Mouse (Mus musculus): ENCODE measurements around the gene Glcci1.
"Not testable (repeated sequence)": the region's sequence is repeated elsewhere in the genome, so short reads cannot be mapped to it uniquely, and the experiment has no call there.

The Glcci1 gene

DNA sequence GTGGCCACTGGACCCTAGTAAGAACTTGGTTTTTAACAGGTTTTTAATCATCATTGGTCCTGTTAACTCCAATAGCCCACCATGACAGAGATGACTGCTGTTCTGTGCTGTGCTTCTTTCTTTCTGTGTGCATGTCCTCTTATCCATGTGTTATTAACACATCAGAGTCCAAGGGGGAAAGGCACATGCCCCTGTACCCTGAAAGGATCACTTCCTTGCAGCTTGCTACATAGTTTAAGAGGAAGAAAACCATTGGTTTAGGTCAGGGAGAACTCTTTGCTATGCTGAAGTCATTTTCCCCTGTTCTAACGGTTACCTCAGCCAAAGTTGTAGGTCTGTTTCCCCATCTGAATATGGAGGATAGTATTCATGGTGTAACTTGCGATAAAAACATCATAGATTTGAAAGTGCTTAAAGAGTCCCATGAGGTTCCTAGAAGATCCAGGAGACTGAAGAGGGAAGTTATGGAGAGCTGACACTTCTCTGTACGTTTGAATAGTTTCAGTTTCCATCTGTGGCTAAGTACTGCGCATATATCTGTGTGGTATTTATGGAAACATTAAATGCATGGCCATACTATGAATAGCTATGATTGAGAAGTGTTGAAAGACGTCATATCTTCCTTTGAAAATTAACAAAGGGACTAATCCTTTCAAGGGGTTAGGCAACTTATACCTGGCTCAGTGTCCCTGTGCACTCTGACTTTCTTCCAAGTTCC lies 14.1 kb upstream of the Glcci1 start:
- no peak for DNase-seq (ENCODE audit: low spot score in 2 of 2)

DNA sequence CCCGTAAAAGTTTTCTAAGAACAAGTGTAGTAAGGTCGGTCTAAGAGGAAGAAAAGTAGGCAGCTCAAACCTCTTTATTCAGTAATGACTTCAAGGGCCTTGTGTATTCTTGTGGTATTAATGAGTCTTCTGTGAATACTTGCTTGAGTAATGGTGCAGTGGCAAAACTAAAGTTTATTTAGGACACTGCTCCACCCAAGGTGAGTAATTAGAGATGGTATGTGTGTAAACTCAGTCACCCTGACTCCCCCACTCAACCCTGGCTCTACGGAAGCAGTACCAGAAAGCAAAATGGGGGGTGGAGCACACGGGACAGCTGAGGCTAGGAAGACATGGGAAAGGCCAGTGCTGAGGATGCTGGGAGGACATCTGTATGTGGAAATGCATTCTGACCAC lies 13.6 kb upstream of the Glcci1 start:
- DNase-seq (ENCODE audit: low spot score in 2 of 2) = no peak

DNA sequence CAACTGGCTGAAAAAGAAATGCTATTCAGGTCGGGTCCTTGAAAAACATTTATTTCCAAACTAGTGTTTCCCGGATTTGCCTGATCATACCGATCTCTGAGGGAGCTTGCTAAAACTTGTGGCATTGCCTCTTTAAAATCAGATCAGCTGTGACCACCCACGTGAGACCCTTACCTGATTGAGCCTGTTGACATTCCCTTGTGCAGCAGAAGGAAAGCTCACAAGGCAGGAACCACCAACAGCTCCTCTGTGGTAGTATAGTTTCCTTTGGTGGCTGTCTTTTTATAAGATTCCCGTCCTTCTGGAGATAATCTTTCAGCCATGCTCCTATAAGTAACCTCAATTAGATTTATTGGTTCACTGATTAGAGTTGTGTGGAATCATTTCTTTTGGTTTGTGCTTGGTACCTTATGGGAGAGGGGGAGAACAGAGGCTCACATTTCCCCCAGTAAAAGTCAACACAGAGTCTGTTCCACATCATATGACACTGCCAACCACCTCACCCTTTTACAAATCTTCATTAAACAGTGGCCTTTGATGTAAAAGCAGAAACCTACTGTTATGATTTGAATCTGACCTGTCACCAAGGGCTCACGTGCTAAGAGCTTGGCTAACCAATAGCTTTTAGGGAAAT lies 12.0 kb upstream of the Glcci1 start:
- no peak for DNase-seq (ENCODE audit: low spot score in 2 of 2)

DNA sequence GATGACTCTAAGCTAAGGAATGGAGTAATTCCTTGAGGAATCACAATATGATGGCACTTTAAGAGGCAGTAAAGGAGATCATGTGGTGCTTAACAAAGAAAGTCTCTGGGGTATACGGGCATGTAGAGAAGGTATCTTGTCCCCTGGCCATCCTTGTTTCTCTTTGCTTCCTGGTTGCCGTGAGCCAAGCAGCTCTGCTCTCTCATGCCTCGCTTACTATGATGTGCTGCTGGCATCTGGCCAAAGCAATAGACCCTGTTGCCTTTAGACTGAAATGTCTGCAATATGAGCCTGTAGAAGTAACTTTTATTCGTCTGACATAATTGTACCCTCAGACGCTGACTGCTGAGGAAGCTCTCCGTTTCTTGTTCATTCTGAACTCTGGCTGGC lies 11.5 kb upstream of the Glcci1 start:
- no peak for DNase-seq (ENCODE audit: low spot score in 2 of 2)

DNA sequence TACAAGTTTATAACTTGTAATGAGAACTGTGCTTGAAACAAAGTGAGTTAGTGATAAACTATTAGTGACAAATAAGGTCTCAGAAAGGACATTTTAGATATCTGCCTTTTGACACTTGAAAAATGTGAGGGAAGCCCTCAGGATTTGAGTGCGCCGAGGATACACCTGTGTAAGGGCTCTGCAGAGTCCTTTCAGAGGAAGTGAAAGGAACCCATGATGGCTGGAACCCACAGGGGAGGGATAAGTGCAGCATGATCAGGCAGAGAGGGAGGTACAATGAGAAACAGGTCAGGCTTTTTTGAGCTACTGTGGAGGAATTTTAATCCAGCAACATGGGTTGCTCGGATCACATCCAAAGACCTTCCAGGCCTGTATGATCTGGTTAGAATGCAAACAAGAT lies 10.4 kb upstream of the Glcci1 start:
- no peak for DNase-seq (ENCODE audit: low spot score in 2 of 2)

DNA sequence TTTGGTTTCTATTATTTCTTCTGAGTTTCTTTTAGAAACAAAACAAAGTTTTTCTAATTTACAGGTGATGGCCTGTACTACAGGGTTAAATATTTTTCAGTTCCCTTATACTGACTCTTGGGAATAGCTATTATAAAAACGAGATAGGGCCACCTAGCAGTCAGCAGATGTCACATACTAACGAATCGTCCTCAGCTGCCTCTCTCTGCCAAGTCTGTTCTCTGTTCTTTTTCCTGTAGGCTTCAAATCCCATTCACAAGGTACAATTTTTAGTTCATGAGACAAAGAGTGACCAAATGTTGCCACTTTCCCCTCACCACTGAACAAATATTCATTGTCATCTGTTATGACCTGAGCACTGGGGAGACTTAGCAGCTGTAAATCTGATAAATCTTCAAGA lies 5.4 kb upstream of the Glcci1 start:
- DNase-seq (ENCODE audit: low spot score in 2 of 2) = no peak

DNA sequence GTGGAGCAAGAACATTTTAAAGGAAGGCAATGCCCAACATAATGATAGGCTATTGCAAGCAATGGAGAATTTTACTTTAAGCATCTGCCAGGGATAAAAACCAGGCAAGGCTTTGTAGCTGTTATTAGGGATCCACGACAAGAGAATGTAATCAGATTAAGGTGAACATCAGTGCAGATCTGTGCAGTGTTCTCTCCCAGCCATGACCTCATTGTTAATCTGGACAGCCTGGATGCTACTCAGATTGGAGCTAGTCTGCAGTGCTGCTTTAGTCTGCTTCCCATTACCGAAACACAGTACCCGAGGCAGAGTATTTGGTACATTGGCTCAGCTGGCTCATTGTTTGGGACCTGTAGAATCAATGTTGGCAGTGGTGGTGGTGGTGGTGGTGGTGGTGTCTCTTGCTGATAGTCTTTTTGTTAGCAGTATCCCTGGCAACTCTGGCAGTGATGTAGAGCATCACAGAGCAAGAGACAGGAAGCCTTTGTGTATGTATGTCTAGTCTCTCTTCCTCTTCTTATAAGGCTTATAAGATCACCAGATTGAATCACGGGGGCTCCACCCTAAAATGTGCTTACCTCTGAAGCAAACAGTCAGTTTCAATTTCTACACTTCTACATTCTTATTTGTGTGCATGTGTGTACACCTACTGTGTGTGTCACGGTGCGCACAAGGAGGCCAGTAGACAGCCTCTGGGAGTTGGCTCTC lies 4.7 kb upstream of the Glcci1 start:
- DNase-seq (ENCODE audit: low spot score in 2 of 2) = no peak

DNA sequence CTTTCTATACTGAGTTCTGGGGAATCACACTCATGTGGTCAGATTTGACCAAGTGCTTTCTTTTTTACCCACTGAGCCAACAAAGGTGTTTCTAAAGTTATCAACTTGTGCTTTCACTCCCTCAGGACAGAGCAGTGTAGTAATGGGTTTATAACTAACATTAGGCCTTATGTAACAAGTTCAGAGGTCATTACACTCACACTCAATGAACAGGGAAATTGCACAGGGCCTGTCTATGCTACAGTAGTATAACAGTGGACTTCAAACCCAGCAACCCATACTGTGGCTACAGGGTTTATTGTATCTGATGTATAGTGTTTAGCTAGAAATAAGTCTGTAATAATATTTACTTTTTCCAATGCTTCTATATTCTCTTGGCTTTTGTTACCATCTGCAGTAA lies 2.8 kb upstream of the Glcci1 start:
- no peak for DNase-seq (ENCODE audit: low spot score in 2 of 2)

DNA sequence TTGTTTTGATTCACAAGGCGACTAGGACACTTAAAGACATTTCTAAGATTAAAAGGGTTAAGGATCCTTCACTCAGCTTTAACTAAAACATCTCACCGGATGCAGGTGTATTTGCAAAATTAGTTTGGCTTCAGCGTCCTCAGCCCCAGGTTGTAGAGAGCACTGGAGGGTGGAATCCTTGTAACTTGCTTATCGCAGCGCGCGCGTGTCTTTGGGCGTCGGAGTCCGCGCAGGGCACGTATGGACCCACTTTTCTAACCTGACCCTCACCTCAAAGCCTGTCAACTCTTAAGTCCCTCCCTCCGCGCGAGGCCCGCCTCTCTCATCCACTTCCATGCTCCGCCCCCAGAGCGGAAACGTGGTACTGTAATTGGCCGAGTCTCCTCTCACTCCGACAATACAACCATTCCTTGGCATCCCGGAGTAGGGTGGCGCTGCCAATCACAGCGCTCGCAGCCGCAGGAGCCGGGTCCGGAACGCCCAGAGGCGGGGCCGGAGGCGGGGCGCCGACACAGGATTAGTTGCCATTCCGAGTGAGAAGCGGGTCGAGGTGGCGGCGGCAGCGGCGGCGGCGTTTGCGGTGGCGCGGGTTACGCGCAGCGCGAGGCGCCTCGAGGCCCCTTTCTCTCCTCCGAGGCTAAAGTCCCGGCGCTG lies 390 bp upstream of the Glcci1 start:
- DNase-seq (ENCODE audit: low spot score in 2 of 2) = peak; percentile 98 to 99

DNA sequence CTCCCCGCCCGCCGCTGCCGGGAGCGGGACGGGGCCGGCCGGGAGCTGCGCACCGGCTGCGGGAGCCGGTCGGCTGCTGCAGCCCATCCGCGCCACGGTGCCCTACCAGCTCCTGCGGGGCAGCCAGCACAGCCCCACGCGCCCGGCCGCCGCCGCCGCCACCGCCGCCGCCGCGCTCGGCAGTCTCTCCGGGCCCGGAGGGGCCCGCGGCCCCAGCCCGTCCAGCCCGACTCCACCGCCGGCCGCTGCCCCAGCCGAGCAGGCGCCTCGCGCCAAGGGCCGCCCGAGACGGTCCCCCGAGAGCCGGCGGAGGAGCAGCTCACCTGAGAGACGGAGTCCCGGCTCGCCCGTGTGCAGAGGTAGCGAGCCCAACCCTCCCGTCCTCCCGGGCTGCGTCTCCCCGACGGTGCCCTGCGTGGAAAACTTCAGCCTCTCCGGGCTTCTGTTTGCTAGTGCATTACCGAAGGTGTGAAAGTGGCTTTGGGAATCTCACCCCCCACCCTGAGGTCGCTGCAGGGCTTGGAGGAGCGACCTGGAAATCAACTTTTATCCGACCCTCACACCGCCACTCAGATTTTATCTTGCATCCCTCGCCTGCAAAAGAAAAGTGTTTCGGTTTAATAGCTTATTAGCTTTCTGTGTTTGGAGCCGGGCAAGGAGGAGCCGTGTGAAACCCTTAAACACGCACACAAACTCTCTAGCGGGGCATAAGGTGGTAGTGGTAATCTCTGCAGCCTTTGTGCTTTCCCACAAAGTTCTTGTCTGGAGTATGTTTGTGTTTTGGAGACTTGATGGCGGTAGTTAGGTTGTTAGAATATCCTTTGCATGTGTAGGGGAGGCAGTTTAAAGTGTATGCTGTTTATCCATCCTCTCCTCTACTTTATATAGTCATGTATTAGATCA lies 812 bp downstream of the Glcci1 start:
- peak in 1 of 2 experiments; percentile 45 for DNase-seq (ENCODE audit: low spot score in 2 of 2)

DNA sequence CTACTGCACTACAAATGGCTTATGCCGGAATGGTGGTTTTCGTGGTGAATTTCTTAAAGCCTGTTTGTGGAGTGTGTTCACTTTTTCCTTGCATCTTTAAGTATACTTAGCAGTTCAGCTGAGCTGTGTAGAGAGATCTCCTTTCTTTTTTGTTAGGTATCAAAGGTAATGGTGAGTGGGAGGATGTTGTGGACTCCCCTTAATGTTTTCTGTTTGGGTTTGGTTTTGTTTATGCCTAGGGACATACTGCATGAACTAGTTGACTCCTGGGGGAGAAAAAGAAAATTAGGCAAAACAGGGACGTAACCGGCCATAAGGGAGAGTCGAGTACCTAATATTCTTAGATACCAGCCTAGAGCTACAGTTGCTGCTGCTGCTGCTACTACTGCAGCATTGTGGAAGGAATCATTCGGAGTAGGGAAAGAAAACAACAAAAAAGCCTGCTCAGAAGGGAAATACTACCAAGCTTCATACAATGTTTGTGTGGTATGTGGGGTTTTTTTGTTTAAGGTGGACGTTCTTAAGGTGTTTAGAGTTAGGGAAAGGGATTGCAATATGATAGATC lies 1.5 kb downstream of the Glcci1 start:
- DNase-seq (ENCODE audit: low spot score in 2 of 2) = no peak

DNA sequence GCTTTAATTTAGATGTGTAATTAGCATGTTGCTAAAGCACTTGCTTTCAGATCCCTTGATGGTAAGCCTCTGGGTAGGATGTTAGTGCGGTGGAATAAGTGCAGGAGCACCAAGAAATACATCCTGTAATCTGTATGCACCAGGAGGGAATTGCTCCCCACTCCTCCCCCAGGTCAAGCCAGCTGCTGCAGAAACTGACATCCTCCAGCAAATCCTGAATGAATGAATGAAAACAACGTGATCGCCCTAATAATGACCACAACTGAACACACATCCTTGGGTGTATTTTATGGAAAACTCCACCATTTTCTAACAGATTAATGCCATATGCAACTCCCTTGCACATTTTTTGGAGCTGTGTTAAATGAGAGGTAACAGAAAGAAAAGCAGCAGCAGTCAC lies 2.0 kb downstream of the Glcci1 start:
- DNase-seq (ENCODE audit: low spot score in 2 of 2) = no peak

DNA sequence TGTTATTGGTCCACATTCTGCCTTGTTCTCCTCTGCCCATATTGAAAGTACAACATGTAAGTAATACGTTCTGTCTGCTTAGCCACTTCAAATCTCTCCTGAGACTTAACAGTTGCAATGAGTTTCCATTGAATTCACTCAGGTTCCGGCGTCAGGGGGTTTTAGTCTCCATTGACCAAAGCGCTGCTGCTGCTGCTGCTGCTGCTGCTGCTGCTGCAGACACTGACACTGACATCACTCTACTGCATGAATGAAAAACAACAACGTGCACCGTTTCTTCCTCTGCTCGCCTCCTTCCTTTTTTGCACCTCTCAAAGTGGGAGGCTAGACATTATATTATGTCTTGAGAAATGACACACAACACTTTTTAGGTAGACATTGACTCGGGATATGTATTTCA lies 3.0 kb downstream of the Glcci1 start:
- DNase-seq (ENCODE audit: low spot score in 2 of 2) = no peak

DNA sequence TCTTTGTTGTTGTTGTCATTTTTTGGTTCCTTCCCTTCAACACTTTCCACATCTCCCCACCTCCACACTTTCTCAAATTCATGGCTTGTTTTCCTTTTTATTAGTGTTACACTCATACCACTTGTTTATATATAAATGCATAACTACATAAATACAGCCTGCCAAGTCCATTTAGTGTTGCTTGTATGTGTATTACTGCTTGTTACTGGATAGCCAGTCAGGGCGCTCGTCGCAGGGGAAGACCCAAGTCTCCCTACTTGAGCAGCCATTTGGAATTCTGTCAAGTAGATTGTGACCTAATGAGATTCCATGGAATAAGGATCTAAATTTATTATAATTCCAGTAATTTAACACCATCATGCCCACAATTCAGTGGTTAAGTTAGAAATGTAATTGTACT lies 10.3 kb downstream of the Glcci1 start:
- no peak for DNase-seq (ENCODE audit: low spot score in 2 of 2)

DNA sequence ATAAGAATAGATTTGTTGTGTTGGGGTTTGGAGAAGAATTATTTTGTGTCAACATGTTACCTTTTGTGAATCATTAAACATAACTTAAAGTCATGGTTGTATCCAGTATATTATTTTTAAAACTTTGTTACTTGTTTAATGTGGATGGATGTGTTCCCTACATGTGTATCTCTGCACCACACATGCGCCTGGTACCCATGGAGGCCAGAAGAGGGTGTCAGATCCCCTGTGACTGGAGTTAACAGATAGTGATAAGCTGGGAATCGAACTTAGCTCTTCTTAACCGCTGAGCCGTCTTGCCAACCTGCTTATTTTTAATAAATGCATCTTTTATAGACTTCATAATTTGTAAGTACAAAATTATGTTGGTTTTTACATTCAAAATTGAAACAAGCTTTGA lies 11.8 kb downstream of the Glcci1 start:
- DNase-seq (ENCODE audit: low spot score in 2 of 2) = no peak

DNA sequence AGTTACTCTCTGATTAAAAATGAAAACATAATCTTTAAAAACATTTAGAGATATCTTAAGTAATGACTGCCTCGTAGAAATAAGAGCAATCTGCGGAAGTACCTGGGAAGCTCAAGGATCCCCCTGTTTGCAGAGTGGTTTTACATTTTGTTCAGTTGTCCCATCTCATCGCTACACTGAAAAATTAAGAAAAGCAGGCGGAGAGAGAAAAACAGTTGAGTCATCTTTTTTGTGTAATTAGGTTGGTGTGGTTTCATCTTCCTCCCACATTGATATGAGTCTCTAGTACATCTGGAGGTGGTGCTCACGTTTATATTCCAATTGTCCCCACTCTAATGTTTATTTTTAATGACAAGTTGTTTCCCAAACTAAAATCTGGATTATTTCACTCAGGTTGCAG lies 15.3 kb downstream of the Glcci1 start:
- no peak for DNase-seq (ENCODE audit: low spot score in 2 of 2)

DNA sequence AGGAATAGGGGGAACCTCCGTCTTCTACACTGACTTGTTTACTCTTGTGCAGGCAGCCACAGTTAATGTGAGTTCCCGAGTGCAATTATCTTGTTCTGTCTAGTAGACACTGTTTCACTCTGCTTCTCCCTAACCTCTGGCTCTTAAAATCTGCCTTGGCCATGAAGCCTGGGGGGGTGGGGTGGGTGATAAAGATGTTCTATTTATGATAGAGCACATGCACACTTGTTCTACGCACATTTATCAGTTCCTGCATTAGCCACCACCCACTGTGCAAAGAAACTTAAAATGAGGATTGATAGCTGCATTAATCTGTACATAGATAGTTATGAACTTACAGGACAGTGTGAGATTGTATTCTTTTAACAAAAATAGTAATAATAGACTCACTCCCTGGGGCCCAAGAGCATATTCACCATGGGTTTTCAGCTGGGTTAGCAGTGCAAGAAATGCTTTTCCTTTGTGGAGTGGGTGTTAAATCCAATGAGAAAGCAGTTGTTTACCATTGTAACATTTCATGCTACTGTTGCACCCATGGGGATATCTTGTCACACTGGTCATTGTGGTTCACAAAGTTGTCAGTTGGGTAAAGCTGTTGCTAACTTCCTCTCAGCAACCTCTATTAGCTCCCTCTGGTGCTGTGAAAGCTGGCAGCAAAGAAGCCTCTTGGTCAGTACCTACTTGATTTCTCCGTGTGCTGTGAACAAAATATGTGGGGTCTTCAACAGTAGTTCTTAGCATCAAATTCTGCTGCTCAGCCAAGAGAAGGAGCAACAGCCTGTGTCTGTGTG lies 21.9 kb downstream of the Glcci1 start:
- no peak for DNase-seq (ENCODE audit: low spot score in 2 of 2)

DNA sequence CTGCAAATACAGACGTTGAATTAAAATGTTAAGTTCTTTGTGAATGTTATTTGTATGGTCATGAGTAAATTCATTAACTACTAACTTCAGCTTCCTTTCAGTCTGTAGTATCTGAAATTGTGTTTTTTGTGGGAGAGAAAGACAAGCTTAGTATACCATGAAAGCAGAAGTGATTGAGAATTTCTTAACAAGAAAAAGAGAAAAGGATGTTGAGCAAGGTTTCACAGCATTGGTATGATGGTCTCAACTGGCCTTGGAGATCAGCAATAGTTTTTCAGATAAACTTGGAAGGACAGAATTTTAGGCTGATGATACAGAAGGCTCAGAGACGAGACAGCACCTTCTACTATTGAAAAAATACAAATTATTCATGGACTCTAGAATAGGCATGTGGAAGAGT lies 27.5 kb downstream of the Glcci1 start:
- no peak for DNase-seq (ENCODE audit: low spot score in 2 of 2)

DNA sequence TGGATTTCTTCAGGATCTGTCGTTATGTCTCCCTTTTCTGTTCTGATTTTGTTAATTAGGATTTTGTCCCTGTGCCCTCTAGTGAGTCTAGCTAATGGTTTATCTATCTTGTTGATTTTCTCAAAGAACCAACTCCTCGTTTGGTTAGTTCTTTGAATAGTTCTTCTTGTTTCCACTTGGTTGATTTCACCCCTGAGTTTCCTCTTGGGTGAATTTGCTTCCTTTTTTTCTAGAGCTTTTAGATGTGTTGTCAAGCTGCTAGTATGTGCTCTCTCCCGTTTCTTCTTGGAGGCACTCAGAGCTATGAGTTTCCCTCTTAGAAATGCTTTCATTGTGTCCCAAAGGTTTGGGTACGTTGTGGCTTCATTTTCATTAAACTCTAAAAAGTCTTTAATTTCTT lies 32.1 kb downstream of the Glcci1 start:
- DNase-seq (ENCODE audit: low spot score in 2 of 2) = not testable (repeated sequence)

DNA sequence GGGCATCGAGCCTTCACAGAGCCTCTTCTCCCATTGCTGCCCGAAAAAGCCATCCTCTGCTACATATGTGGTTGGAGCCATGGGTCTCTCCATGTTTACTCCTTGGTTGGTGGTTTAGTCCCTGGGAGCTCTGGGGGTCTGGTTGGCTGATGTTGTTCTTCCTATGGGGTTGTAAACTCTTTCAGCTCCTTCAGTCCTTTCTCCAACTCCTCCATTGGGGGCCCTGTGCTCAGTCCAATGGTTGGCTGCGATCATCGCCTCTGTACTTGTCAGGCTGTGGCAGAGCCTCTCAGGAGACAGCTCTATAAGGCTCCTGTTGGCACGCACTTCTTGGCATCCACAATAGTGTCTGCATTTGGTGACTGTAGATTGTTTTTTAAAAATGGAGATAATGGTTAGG lies 35.4 kb downstream of the Glcci1 start:
- no peak for DNase-seq (ENCODE audit: low spot score in 2 of 2)

DNA sequence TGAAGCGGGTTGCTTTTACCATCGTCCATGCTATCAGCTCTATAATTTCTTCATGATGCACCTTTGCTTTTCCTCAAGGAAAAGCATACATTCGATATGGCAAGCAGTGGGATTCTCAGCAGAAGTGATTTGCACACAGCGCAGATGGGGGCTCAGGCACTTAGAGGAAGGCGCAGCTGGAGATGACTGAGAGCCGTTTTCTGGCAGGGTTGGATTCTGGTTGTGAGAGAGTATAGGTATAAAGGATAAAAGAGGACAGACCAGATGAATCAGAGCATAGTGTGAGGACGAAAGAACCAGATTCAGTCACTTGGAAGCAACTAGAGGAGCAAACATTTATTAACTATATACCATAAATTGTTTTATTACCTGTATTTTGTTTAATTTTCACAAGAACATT lies 36.4 kb downstream of the Glcci1 start:
- no peak for DNase-seq (ENCODE audit: low spot score in 2 of 2)
